Mouse (Mus musculus) adrenal gland, postnatal 4 days (tissue): ENCODE results near the gene Trip4. TPM values are rescaled to one million over a fixed set of nuclear protein-coding genes. Genes with fewer than 3 reads are reported as not detected.

Experiments
- DNase-seq, 2 experiments: peaks; one replicate each; pipeline ENCODE4 v3.0.0; 2021 to 2022; ENCODE audit warnings: low spot score in 2 of 2, mixed read lengths in 2 of 2
- long read RNA-seq, 2 experiments: library from polyadenylated mRNA; stranded (forward); transcript quantifications; one replicate each; pipeline ENCODE4 v2.0.0; 2021
- total RNA-seq, 2 experiments: library from RNA; stranded (reverse); gene quantifications; 2 replicates each; pipeline ENCODE4 v1.2.3; 2021

Gene Trip4
- 10 to 100 TPM; 40.0 to 40.7 TPM for total RNA-seq
- long read RNA-seq, experiment 1, transcript Trip4-201 (13 exons, 1,999 nt): major isoform, 18 of 33 reads
- long read RNA-seq, experiment 1, partial matches to known transcripts: 2 of 33 reads
- long read RNA-seq, experiment 1, other reads (novel, unspliced or antisense): 10 of 33 reads
- long read RNA-seq, experiment 2, transcript Trip4-201 (13 exons, 1,999 nt): major isoform, 31 of 60 reads
- long read RNA-seq, experiment 2, partial matches to known transcripts: 9 of 60 reads
- long read RNA-seq, experiment 2, other reads (novel, unspliced or antisense): 17 of 60 reads

DNA sequence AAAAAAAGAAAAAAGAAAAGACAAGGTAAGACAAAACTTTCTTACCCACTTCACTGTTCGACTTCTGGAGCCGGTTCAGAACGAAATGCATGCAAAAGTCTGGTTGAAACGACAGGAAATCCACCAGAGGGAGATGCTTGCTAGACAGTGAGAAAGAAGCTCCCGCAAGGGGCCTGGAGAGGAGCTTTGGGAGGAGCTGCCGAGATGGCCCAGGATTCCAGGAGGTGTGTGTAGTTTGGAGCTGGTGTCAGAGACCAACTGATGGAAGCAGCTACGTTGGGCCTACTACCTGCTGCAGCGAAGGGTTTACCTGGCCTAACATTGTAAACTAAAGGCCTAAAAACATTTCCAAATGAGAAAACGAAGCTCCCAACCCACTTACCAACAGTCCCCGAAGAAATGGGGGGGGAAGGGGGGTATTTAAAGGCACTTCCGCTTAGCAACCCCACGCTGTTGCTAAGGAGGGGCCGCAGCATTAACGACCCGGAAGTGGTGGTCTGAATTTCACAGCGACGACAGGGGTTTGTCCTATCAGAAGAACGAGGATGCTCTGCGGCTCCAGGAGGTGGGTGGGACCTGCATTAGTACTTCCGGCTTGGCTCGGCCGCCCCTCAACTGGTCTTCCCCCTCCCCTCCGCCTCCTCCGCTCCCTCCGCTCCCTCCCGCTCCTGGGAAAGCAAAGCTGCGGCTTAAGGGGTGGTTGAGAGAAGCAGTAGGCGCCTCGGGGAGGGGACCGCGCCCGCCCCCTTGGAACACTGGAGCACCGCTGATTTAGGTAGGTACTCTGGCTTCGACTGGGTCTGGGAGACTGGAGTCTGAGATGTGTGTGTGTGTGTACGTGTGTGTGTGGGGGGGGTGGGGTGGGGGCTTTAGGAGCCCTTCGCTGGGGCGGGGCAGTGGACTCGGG, at the start of gene Trip4, which contains the start of gene Csnk1g1:
Trip4 (minus strand) TSS at position 401 of the 907 bp plus-strand sequence.
Csnk1g1 (plus strand) TSS at position 531 of the 907 bp plus-strand sequence.
- DNase-seq: peak; percentile 64 to 88

DNA sequence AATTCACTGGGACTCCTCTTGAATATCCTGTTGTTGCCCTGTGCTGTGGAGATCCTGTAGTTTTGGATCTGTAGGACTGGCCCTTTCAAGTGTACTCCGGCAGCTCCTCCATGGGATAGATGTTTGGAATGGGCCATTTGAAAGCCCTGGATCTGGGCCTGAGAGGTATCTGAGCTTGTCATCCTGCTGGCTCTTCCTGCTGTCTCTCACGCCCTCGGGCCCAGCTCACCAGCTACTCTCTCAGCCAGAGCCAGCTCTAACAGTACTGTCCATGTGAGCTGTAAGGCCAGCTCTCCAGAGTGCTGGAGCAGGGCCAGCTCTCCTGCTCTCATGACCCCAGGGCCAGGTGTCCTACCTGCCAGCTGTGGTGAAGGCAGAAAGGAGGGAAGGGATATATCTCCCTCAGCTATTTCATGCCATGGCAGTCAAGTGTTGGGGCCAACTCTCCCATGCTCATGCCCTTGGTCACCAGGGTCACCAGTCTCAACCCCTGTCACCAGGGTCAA, 42.5 kb upstream of the Trip4 start:
- DNase-seq: no peak

DNA sequence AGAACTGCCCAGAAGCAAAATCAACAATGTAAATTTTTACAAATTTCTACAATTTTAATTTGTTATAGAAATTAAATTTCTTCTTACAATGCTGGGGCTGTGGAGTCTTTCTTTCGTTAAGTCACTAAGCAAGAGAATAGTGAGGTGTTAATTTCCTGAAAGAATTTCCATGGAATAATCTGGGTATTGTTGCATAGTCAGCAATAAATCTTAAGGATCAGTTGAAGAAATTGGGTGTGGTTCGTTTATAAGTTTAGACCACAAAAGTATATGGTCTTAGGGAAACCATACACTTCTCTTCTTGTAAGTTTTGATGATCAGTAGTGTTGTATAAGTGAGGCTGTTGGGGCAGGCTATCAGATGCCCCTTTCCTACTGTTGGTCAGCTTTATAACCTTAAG, 29.0 kb upstream of the Trip4 start:
- no peak for DNase-seq

DNA sequence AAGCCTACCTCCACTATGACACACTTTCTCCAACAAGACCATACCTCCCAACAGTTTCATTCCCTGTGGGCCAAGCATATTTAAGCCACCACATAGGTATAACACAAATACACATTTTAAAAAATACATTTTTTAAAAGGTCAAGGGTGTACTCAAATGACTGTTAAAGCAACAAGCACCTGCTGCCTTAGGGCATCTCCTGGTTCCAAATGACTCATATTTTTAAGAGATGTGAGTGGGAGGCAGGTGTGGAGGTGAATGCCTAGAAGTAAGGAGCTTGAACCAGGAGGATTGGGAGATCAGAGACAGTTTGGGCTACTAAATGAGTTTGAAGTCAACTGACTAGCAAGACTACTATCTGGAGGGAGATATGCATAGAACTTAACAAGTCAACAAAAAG, 21.2 kb upstream of the Trip4 start:
- no peak for DNase-seq

DNA sequence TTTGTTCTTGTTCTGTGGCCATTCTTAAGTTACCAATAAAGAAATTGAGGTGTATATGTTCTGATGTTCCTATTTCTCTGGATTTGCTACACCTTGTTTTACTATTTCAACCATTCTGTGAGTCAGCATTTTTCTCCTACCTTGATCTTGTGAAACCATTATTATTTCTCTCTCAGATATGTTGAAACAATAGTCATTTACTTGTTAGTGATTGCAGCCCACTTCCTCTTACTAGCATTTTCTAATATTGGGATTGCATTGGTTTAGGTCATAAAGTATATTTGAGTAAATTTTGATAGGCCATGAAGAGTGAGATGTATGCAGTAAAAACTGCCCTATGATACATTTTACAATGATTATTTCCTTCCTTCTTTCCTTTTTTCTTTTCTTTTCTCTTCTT, 19.9 kb upstream of the Trip4 start:
- DNase-seq: no peak

DNA sequence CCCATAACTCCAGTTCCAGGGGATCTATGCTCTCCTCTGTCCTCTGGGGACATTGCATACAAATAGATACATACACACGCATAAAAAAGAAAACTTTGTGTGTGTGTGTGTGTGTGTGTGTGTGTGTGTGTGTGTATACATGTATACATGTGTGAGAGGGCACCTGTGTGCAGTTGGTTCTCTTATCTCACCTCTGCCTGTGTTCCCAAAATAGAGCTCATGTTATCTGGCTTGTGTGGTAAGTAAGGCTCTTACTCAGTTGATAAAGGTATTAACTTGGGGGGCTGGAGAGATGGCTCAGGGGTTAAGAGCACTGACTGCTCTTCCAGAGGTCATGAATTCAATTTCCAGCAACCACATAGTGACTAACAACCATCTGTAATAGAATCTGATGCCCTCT, 8.4 kb upstream of the Trip4 start:
- no peak for DNase-seq

DNA sequence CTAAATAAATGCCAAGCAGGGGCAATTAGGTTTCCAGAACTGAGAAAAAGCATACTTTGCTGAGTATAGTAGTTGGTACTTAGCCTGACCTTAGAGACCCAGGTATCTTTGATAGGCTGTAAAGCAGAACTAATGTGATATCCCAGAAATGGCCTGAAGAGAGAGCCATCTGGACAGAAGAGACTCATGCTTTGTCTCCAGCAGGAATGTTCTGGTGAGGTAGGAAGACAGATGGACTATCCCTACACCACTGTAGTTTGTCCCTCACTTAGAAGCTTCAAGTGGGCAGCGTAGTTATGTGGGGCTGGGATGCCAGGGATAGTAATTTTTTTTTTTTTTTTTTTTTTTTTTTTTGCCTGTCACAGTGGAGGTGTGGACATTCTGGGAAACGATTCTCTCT, 5.4 kb upstream of the Trip4 start:
- no peak for DNase-seq

DNA sequence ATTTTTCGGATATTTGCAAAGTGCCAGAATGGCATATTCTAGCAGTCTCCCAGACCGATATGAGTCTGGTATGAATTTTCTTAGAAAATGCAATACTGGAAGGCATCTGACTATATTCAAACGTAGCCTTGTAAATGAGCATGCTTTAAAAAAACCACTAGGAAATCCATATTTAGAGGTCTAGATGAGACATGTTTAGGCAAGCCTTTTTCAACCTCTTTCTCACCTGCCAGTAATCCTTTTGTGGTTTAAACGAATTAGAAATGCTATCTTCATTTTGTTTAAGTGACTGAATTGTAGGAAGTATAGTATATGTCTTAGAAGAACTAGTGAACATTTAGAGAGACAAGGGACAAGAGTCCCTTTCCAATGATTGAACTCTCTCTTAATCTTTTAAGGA, 1.2 kb upstream of the Trip4 start:
- DNase-seq: no peak

DNA sequence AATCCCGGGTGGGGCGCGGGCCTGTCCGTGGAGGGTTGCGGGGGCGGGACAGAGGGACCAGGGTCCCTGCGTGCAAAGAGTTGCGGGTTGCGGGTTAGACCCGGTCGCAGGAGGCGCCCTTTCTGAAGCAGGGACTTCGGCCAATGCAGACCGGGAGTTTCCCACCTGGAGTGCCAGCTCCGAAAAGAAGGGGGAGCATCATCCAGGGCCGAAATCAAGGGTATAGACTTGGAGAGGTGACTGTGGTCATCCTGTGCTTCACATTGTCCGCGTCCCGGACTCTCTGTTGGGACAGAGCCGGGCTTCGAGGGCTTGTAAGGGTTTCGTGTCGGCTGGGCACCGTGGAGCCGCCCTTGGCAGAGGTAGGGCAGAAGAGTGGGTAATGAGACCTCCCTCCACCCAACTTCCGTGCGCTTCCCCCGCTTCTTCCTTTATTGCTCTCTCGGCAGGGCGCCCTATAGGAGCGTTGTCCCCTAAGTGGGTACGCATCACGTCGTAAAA, 757 bp upstream of the Trip4 start:
- peak; percentile 12 to 21 for DNase-seq

DNA sequence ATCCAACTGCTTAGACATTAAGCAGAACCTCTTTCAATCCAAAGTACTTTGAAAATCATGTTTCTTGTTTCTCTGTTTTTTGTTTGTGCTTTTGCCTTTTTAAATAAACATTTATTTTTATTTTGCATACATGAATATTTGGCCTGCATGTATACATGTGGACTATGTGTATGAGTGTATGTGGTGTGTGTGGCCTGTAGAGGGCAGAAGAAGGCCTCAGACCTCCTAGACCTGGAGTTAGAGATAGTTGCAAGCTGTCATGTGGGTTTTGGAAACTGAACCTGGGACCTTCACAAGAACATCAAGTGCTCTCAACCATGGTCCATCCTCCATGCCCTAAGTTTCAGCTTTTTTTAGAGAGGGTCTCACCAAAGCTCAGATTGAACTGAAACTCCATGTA, 5.2 kb downstream of the Trip4 start:
- DNase-seq: no peak

DNA sequence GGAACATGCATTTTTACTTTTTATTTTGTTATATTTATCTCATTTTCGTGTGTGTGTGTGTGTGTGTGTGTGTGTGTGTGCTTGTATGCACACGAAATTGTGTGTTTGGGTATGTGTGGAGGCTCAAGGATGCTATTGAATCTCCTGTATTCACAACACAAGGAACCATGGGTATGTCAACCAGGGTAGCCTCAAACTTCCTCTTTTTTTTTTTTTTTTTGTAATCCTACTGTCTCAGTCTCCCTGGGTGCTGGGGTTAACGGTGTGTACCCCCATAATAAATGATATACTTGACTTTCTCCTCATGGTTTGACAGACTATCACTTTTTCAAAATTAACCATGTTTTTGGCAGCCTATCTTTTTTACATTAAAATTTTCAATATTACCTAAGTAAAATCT, 5.7 kb downstream of the Trip4 start:
- DNase-seq: no peak

DNA sequence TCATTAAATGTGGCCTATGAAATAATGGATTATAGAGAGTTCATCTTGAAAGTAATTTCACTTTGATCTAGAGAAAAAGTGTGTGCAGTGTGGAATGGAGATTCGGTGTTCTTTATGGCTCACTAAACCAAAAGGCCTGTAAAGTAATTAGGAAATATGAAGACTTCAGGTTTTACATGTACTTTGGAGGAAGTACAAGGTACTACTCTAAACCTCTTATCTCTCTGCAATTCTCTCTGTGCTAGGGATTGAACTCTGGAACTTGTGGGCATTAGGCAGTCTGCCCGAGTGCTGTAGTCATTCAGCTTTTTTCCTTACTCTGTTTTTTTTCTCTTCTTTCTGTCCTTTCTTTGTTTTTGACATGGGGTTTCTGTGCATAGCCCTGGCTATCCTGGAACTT, 11.6 kb downstream of the Trip4 start:
- DNase-seq: no peak

DNA sequence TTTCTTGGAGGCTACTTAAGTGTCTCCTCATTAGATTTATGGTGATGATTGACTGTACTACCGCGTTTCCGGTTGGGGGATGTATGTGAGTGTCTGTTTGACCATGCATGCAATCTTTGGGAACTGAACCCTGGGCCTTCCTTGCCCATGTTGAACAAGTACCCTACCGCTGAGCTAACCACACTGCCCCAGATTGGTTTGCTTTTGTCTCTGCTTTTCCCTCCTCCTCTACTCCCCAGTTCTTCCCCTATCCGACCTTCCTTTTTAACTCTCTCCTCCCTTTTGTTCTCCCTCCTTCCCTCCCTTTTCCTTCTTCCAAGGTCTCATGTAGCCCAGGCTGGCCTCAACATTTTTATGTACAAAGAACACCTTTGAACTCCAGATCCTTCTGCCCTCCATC, 17.5 kb downstream of the Trip4 start:
- DNase-seq: no peak

DNA sequence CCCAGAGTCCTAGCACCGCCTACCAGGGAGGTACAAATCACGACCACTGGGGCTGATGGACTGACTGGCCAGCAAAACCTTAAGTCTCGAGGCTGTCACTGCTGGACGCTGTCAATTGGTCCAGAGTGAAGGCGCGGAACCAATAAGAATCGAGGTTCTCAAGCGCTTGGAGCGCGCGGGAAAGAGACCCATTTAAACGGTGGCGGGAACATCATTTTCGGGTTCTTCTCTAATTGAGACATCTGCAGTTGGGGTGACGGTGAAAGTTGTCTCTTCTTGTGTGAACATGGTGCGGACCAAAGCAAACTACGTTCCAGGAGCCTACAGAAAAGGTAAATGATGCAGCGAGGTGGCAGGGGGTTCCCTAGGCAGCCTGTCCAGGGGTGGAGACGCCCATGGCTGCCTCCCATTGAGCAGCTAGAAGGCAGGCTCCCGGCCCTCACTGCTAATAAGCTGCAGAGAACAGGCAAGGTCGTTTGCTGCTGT, 18.4 kb downstream of the Trip4 start, which contains the start of gene Pclaf:
Pclaf (plus strand) TSS at position 95 of the 486 bp plus-strand sequence.
- DNase-seq: peak; percentile 29 to 59

DNA sequence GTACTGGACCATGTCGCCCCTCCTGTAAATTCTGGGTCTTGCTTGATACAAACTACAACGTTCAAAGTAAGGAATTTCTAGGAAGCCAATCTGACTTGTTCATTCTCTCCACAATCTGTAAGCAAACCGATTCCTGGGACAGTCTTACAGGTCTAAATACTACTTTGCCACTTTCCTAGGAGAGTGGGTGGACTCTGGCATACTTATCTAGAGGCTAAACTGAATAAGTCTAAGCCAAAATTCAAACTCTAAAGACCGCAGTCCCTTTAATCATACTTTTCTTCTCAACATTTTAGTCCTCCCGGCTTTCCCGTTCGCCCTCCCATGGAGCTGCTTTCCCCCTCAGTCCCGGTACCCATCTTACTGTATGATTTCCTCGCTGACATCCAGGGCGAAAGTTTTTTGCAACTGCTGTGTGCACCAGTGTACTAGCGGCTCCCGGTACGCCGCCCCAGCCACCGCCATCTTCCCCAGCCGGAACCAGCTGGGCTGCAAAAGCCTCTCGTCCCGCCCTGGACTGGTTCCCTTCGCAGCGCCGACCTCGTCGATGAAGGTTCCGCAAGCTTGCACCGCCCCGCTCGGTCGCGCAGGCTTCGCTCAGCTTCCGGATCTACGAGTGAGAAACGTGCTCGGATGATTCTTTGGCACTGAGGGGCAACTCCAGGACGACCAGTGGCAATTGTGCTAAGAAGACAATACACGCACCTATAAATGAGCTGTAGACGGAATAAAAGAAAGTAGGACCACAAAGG, 23.9 kb downstream of the Trip4 start:
- DNase-seq: peak; percentile 76 to 85

DNA sequence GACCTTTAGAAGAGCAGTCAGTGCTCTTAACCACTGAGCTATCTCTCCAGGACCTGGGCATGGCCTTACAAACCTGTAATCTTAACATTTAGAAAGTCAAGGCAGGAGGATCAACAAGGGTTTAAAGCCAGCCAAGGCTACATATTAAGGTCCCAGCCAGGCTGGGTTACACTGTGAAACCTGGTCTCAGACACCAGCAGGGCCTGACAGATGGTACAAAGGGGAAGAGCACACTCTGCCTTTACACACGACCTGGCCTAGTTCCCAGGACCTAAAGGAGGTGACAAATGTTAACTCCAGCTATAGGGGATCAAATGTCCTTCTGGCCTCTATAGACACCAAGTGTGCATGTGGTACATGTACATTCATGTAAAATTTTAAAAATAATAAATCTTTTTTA, 48.9 kb downstream of the Trip4 start:
- DNase-seq: no peak

DNA sequence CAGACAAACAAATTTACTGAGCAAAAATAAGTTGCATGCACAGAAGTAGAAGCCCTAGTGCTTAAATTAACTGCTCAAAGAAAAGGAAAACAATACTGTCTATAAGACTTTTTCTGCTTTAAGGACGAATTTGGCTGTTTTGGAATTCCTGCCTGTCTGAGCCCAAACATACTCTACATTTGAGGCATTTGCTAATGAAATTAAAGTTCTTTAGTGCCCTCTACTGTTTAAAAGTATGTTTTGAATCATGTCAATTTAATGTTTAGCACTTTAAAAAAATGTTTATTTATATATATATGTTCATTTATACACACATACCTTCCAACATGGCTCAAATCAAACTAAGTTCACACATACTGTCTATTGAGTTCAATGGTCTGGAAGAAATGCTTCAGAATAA, 58.4 kb downstream of the Trip4 start:
- DNase-seq: no peak

DNA sequence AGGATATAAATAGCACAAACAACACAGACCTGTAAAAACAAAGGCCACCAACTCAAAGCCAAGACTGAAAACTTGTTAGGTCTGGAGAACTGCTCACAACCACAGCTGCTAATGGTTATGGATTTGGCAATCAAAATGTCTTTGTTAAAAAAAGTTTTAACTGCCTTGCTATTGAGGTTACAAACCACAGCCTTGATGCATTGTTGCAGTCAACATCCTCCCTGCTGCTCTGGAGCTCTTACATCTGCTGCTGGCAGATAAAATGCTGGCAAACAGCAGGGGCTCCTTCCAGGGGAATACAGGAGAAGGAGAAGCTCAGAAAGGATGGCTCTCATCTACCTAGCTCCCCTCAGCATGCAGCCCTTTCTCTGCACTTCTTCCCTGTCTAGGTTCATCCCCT, 60.4 kb downstream of the Trip4 start:
- DNase-seq: no peak

DNA sequence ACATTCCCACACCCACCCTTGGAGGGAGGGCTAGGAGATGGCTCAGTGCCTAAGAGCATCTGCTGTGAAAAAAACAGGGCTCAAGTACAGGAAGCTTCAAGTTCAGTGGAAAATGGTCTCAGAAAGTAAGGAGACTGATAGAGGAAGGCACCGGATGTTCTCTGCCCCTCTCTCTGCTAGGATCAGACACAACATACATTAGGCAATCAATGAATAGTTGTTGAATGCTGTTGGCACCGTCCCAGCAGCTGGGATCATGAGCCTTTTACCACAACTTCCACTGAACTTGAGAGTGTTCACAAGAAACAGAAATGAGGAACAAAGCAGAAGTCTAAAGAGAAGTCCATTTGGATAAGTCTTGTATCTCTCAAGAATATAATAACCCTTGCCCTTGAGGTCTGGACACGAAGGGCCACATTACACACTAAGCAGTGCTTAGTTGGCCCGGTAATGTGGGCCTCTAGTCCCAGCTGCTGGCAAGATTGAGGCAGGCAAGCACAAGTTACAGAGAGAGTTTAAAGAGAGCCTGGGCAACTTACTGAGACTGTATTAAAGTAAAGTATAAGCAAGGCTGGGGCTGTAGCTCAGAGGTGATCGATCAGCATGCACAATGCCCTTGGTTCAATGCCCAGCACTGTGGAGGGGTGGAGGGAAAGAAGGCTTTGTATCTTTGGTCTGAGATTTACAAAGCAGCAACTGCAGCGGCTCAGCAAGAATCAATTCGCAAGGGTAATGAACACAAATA, 64.0 kb downstream of the Trip4 start:
- DNase-seq: no peak

DNA sequence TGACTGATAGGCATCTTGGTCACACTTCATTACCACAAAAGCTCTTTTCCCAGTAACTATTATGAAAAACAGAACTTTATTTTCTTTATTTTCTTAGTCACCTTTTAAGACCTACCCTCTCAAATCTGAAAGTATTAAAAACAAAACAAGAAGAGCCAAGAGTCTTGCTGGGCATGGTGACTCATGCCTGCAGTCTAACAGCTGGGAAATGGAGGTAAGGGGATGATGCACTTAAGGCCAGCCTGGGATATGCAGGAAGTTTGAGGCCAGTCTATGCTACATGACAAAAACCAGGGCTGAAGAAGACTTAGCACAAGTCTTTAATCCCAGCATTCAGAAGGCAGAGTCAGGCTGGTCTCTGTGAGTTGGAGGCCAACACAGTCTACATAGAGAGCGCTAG, 68.8 kb downstream of the Trip4 start:
- no peak for DNase-seq
